Mouse (Mus musculus): ENCODE data around the gene Cnot2.

DNA sequence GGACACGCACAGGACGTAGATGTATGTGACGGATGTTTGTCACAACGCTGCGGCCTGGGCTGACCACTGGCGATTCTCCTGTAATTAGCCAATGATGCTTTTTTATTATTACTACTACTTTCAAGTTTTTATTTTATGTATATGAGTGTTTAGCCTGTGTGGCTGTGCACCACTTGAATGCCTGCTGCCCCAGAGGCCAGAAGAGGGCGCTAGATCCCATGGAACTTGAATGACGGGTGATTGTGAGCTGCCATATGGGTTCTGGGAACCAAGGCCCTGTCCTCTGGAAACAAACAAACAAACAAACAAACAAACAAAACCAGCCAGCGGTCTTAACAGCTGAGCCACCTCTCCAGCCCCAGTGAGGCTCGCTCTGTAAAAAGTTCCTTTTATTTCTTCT lies 136.9 kb downstream of the Cnot2 start:
- no peak for TF ChIP-seq POLR2A (IDR thresholded peaks at IDR 0.05; ENCODE audit: low read depth, low read length)
- no peak for TF ChIP-seq CTCF (IDR thresholded peaks at IDR 0.05; ENCODE audit: extremely low read depth, insufficient read length, insufficient replicate concordance, low read depth, low read length)

All from small intestine, adult 2 months (tissue).